Mouse (Mus musculus): ENCODE results near the gene Rnf183.
A peak's percentile ranks its signal among the peaks of the same experiment; 100 is the strongest.
"Not testable (repeated sequence)": the region's sequence is repeated elsewhere in the genome, so short reads cannot be mapped to it uniquely, and the experiment has no call there.

Rnf183 gene

GRCm38 (mm10) chr4:62435081-62435480, at the start of gene Rnf183:
Gene Rnf183, minus strand, starts transcription at chr4:62435252.
- DNase-seq, result no peak

- peak; percentile 90 for DNase-seq
Observed at GRCm38 (mm10) chr4:62480709-62481605, 45.9 kb upstream of the Rnf183 start.

GRCm38 (mm10) chr4:62479937-62480708, 45.1 kb upstream of the Rnf183 start, which contains the start of gene Bspry:
Gene Bspry, plus strand, starts transcription at chr4:62480053.
- peak; percentile 92 for DNase-seq

GRCm38 (mm10) chr4:62479593-62479936, 44.5 kb upstream of the Rnf183 start:
- DNase-seq, result not testable (repeated sequence)

- no peak for DNase-seq
Observed at GRCm38 (mm10) chr4:62477542-62478244, 42.6 kb upstream of the Rnf183 start.

- DNase-seq, result no peak
Observed at GRCm38 (mm10) chr4:62475793-62476192, 40.7 kb upstream of the Rnf183 start.

- DNase-seq, result no peak
Observed at GRCm38 (mm10) chr4:62475131-62475530, 40.1 kb upstream of the Rnf183 start.

- no peak for DNase-seq
Observed at GRCm38 (mm10) chr4:62472071-62472470, 37.0 kb upstream of the Rnf183 start.

GRCm38 (mm10) chr4:62470598-62471051, 35.6 kb upstream of the Rnf183 start, which contains the start of gene Wdr31:
Gene Wdr31, minus strand, starts transcription at chr4:62470896.
- peak; percentile 94 for DNase-seq

- no peak for DNase-seq
Observed at GRCm38 (mm10) chr4:62468158-62468557, 33.1 kb upstream of the Rnf183 start.

GRCm38 (mm10) chr4:62463124-62463523, 28.1 kb upstream of the Rnf183 start:
- no peak for DNase-seq

GRCm38 (mm10) chr4:62460348-62460747, 25.3 kb upstream of the Rnf183 start:
- DNase-seq, result no peak

- no peak for DNase-seq
Observed at GRCm38 (mm10) chr4:62459081-62459480, 24.0 kb upstream of the Rnf183 start.

- DNase-seq, result no peak
Observed at GRCm38 (mm10) chr4:62454995-62455394, 19.9 kb upstream of the Rnf183 start.

- no peak for DNase-seq
Observed at GRCm38 (mm10) chr4:62440986-62441385, 5.9 kb upstream of the Rnf183 start.

- no peak for DNase-seq
Observed at GRCm38 (mm10) chr4:62440544-62440943, 5.5 kb upstream of the Rnf183 start.

GRCm38 (mm10) chr4:62439793-62440192, 4.7 kb upstream of the Rnf183 start:
- no peak for DNase-seq

GRCm38 (mm10) chr4:62437871-62438270, 2.8 kb upstream of the Rnf183 start:
- no peak for DNase-seq

GRCm38 (mm10) chr4:62437256-62437778, 2.3 kb upstream of the Rnf183 start:
- no peak for DNase-seq

- DNase-seq, result no peak
Observed at GRCm38 (mm10) chr4:62433939-62434870, 847 bp downstream of the Rnf183 start.

GRCm38 (mm10) chr4:62431522-62431921, 3.5 kb downstream of the Rnf183 start:
- no peak for DNase-seq

GRCm38 (mm10) chr4:62430678-62431077, 4.4 kb downstream of the Rnf183 start:
- no peak for DNase-seq
